Mouse (Mus musculus) ES-E14 (cell line): Measurements from ENCODE around the gene Enah. TPM values are rescaled to one million over a fixed set of nuclear protein-coding genes. Genes with fewer than 3 reads are reported as not detected.
A peak's percentile ranks its signal among the peaks of the same experiment; 100 is the strongest.

ENCODE experiments used
- DNase-seq: peaks from one replicate; pipeline ENCODE4 v3.0.0-alpha.2; 2013; ENCODE audit warnings: low read depth, low spot score
- H3K27ac ChIP-seq: 2 replicates; pipeline ENCODE4 v1.5.1; 2012; ENCODE audit warnings: low read depth, mild to moderate bottlenecking, low read length, moderate library complexity, mixed read lengths; ENCODE audit not compliant: poor library complexity, insufficient read depth, severe bottlenecking
- H3K36me3 ChIP-seq: 2 replicates; pipeline ENCODE4 v1.6.1; 2012; ENCODE audit warnings: mild to moderate bottlenecking, low read length, moderate library complexity, mixed read lengths; ENCODE audit not compliant: control insufficient read depth, poor library complexity, insufficient read depth, severe bottlenecking
- H3K4me1 ChIP-seq, 2 experiments: fragments of 150-350 bp in 1 of 2; sonication (generic) in 1 of 2; 2 replicates each; pipeline ENCODE4 v1.6.1; 2012; ENCODE audit warnings: low read length in 2 of 2, mild to moderate bottlenecking in 1 of 2, mixed read lengths in 1 of 2; ENCODE audit not compliant: control insufficient read depth in 2 of 2, insufficient read depth in 2 of 2, poor library complexity in 1 of 2
- H3K4me3 ChIP-seq, 2 experiments: fragments of 150-350 bp in 1 of 2; sonication (generic) in 1 of 2; 2 replicates each; pipeline ENCODE4 v1.5.1; 2012; ENCODE audit warnings: low read length in 2 of 2, low read depth in 1 of 2, mild to moderate bottlenecking in 1 of 2, mixed read lengths in 1 of 2; ENCODE audit not compliant: insufficient read depth in 1 of 2, poor library complexity in 1 of 2, severe bottlenecking in 1 of 2
- H3K9ac ChIP-seq: 2 replicates; pipeline ENCODE4 v1.6.1; 2012; ENCODE audit warnings: low read depth, mild to moderate bottlenecking, low read length, mixed read lengths; ENCODE audit not compliant: poor library complexity, insufficient read depth, severe bottlenecking
- H3K9me3 ChIP-seq: fragments of 150-350 bp; sonication (generic); 2 replicates; pipeline ENCODE4 v1.6.1; 2012; ENCODE audit warnings: low read depth, mild to moderate bottlenecking, low read length; ENCODE audit not compliant: control insufficient read depth, insufficient read depth
- CHD2 ChIP-seq: IDR thresholded peaks from 2 replicates; pipeline ENCODE4 v1.6.1; 2014; ENCODE audit warnings: mild to moderate bottlenecking, low read depth, low read length, inconsistent platforms
- HCFC1 ChIP-seq: IDR thresholded peaks from 2 replicates; pipeline ENCODE4 v1.6.1; 2012; ENCODE audit warnings: low read length, inconsistent platforms, borderline replicate concordance; ENCODE audit not compliant: insufficient read depth
- MAFK ChIP-seq: IDR thresholded peaks from 2 replicates; pipeline ENCODE4 v1.6.1; 2014; ENCODE audit warnings: mild to moderate bottlenecking, low read depth, low read length, inconsistent platforms; ENCODE audit not compliant: insufficient read depth
- ZC3H11A ChIP-seq: IDR thresholded peaks from 2 replicates; pipeline ENCODE4 v1.6.1; 2012; ENCODE audit warnings: low read depth, mild to moderate bottlenecking, inconsistent platforms, low read length, borderline replicate concordance
- ZNF384 ChIP-seq: IDR thresholded peaks from 2 replicates; pipeline ENCODE4 v1.6.1; 2012; ENCODE audit warnings: low read depth, low read length, inconsistent platforms
- in situ Hi-C, 2 experiments: fragments of 600-800 bp; cut with MboI; formaldehyde crosslinking; loops; one replicate each; pipeline ENCODE4 v1.15.1; 2025; ENCODE audit warnings: low sequenced_read_pairs in 2 of 2, inconsistent platforms in 1 of 2; ENCODE audit not compliant: unreplicated experiment in 2 of 2
- total RNA-seq: library from RNA; depleted of rRNA; stranded (reverse); fragments of 300-350 nt; gene quantifications from 2 replicates; pipeline ENCODE4 v1.2.3, GENCODE M21; 2012

Enah gene
- total RNA-seq, 1 experiment = 331 TPM

- DNase-seq = peak; percentile 59
- in situ Hi-C loops = loop anchor here (5.0 to 25.0 kb wide), 2 partner anchors 154 to 431 kb away; no protein-coding TSS in a partner anchor
- H3K27ac ChIP-seq = no peak overlapping the region
- no peaks in the 10 kb centered on the region for H3K9me3 ChIP-seq
- no peaks in the 10 kb centered on the region for H3K36me3 ChIP-seq
- peaks cover 0 to 13% of the 10 kb centered on the region in 2 experiments; a peak in 2 of 4 replicates for H3K4me1 ChIP-seq
- H3K9ac ChIP-seq = peak overlapping the region; percentile 56; the same call in 1 of the 2 replicates
- H3K4me3 ChIP-seq = peak overlapping the region; percentile 59
- TF ChIP-seq MAFK = no peak
- TF ChIP-seq ZNF384 = no peak
- no peak for TF ChIP-seq CHD2
- TF ChIP-seq HCFC1 = no peak
- peak; percentile 77; the same call in 1 of the 2 replicates for TF ChIP-seq ZC3H11A
These were observed 138.3 kb downstream of the Enah start for GRCm38 (mm10) chr1:181881532-181881931.

GRCm38 (mm10) chr1:181880752-181881325 lies 139.0 kb downstream of the Enah start:
- no peaks in the 10 kb centered on the region for H3K9me3 ChIP-seq
- TF ChIP-seq HCFC1 (no peak), MAFK (no peak), ZNF384 (no peak), ZC3H11A (0 out of 2 replicates have a peak, but pooled peaks have one; percentile 15)
- in situ Hi-C loops = loop anchor here (5.0 to 25.0 kb wide), 2 partner anchors 154 to 431 kb away; no protein-coding TSS in a partner anchor
- peak overlapping the region; percentile 59; a peak in 3 of 4 replicates for H3K4me3 ChIP-seq
- peak overlapping the region; percentile 58; the same call in 1 of the 2 replicates for H3K9ac ChIP-seq
- H3K4me1 ChIP-seq = peaks cover 0 to 13% of the 10 kb centered on the region in 2 experiments; a peak in 2 of 4 replicates
- peak overlapping the region; percentile 5; the same call in 1 of the 2 replicates for H3K27ac ChIP-seq
- DNase-seq = peak; percentile 82
- H3K36me3 ChIP-seq = no peaks in the 10 kb centered on the region

DNA sequence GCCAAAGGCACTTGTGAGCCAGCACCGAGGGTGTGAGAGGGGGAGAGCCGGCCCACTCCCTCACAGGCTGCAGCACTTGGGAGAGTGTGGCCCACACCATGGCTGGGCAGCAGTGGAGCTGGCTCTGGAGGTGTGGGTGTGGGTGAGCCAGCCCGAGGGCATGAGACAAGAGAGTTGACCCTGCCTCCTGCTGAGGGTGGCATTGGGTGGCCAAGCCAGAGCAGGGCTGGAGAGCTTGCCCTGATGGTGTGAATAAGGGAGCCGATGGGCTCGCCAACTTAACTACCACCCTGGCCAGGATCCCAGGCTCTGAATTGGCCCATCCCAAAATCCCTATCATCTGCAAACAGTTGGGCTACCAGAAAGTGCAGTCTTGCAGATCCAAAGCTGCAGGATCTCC lies 141.4 kb downstream of the Enah start:
- no peak for TF ChIP-seq ZC3H11A
- TF ChIP-seq MAFK = no peak
- Histone ChIP-seq H3K9ac (no peak overlapping the region), H3K4me3 (no peak overlapping the region), H3K27ac (no peak overlapping the region), H3K4me1 (peaks cover 0 to 10% of the 10 kb centered on the region in 2 experiments; a peak in 2 of 4 replicates), H3K9me3 (no peaks in the 10 kb centered on the region), H3K36me3 (no peaks in the 10 kb centered on the region)
- DNase-seq = no peak
- in situ Hi-C loops = loop anchor here (25.0 kb wide), 1 partner anchor 434 kb away; no protein-coding TSS in a partner anchor

DNA sequence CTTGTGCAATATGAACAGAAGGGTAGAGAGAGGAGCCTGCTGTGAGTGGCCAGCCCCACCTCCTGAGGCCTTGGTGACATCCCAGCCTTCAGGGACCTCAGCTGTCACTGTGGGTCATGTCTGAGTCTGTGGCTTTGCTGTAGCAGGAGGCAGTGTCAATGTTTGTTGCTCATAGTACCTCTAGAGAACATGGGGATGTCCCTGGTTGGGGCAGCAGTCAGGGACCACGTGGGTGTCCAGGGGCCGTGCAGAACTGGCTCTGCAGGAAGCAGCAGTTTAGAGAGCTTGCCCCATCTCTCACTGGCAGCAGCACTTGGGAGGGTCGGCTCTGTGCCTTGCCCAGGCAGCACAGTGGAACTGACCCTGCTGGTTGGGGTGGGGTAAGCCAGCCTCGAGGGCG lies 142.7 kb downstream of the Enah start:
- Histone ChIP-seq H3K36me3 (no peaks in the 10 kb centered on the region), H3K4me3 (no peak overlapping the region), H3K4me1 (peaks cover 0 to 10% of the 10 kb centered on the region in 2 experiments; a peak in 2 of 4 replicates), H3K9me3 (no peaks in the 10 kb centered on the region), H3K27ac (no peak overlapping the region), H3K9ac (no peak overlapping the region)
- TF ChIP-seq ZNF384 = no peak
- no peak for TF ChIP-seq ZC3H11A
- TF ChIP-seq CHD2 = no peak
- no peak for TF ChIP-seq MAFK
- no peak for TF ChIP-seq HCFC1
- no peak for DNase-seq
- in situ Hi-C loops = loop anchor here (25.0 kb wide), 1 partner anchor 435 kb away; no protein-coding TSS in a partner anchor

- Histone ChIP-seq H3K27ac (no peak overlapping the region), H3K9ac (no peak overlapping the region), H3K36me3 (no peaks in the 10 kb centered on the region), H3K4me3 (no peak overlapping the region), H3K4me1 (peaks cover 0 to 10% of the 10 kb centered on the region in 2 experiments; a peak in 2 of 4 replicates), H3K9me3 (no peaks in the 10 kb centered on the region)
- in situ Hi-C loops = loop anchor here (25.0 kb wide), 1 partner anchor 436 kb away; no protein-coding TSS in a partner anchor
- DNase-seq = no peak
- TF ChIP-seq MAFK = no peak
- no peak for TF ChIP-seq CHD2
- no peak for TF ChIP-seq ZC3H11A
- TF ChIP-seq HCFC1 = no peak
- no peak for TF ChIP-seq ZNF384
These were observed 143.1 kb downstream of the Enah start for GRCm38 (mm10) chr1:181876656-181877055.
